Mouse (Mus musculus): ENCODE results near the gene Syne3.

- TF ChIP-seq CTCF (IDR thresholded peaks at IDR 0.05; ENCODE audit: low read depth) (no peak), EP300 (IDR thresholded peaks at IDR 0.05; ENCODE audit: low read depth) (no peak)
Measured at GRCm38 (mm10) chr12:105003158-105003557, 6.5 kb downstream of the Syne3 start.

Data from heart, postnatal 0 days (tissue).